ENCODE assay signal across 14 mouse cellular contexts in genomic region chr2:144348525-144348924, GRCm38 (mm10). TPM values are rescaled to one million over a fixed set of nuclear protein-coding genes. Genes with fewer than 3 reads are reported as not detected.
A peak's percentile ranks its signal among the peaks of the same experiment; 100 is the strongest.
DNase-seq lines count a peak whose midpoint lies in the region; ATAC-seq and TF ChIP-seq lines count a peak whose summit lies in the region.
"Had no signal": no experiment of that assay in that cellular context is flagged by ENCODE, and none has a peak within 500 bp of the region (broad histone marks: within the 10 kb centered on the region; RNA-seq: fewer than 3 reads in every experiment).

No protein-coding gene starts in this region.

- H3K9me3 ChIP-seq in liver, embryonic 11.5 days (ENCODE audit: control insufficient read depth, low read length), result no peaks in the 10 kb centered on the region
- H3K9me3 ChIP-seq in heart, embryonic 11.5 days (replicated peaks; ENCODE audit: control insufficient read depth, low read length), result no peaks in the 10 kb centered on the region
- H3K9me3 ChIP-seq: intestine, embryonic 15.5 days; limb, embryonic 10.5 days; neural tube, embryonic 15.5 days had no signal

- no peaks in the 10 kb centered on the region for H3K36me3 ChIP-seq in liver, adult 2 months (ENCODE audit: control insufficient read depth, insufficient read depth, low read length)
- H3K36me3 ChIP-seq in liver, embryonic 11.5 days (ENCODE audit: control insufficient read depth, insufficient read depth, low read length), result no peaks in the 10 kb centered on the region
- H3K36me3 ChIP-seq in heart, embryonic 11.5 days (ENCODE audit: control insufficient read depth, insufficient read depth, low read length), result no peaks in the 10 kb centered on the region
- H3K36me3 ChIP-seq: intestine, embryonic 15.5 days; limb, embryonic 10.5 days; neural tube, embryonic 15.5 days had no signal

- ATAC-seq in liver, embryonic 11.5 days (replicated peaks; ENCODE audit: low FRiP score), result no peak
- ATAC-seq in megakaryocyte-erythroid progenitor cell, adult 5-6 weeks (replicated peaks; ENCODE audit: low FRiP score, low TSS enrichment, poor library complexity, severe bottlenecking), result peak; percentile 75
- no peak for ATAC-seq in heart, embryonic 11.5 days (replicated peaks; ENCODE audit: insufficient number of reproducible peaks, low FRiP score, low TSS enrichment)
- ATAC-seq: intestine, embryonic 15.5 days had no signal

- H3K9ac ChIP-seq in liver, adult 2 months (ENCODE audit: low read depth, low read length), result no peak overlapping the region
- H3K9ac ChIP-seq in liver, embryonic 11.5 days (ENCODE audit: low read depth, low read length), result no peak overlapping the region
- H3K9ac ChIP-seq in heart, embryonic 11.5 days (ENCODE audit: low read depth, low read length), result no peak overlapping the region
- H3K9ac ChIP-seq: intestine, embryonic 15.5 days; neural tube, embryonic 15.5 days had no signal

- no peaks in the 10 kb centered on the region for H3K27me3 ChIP-seq in liver, adult 2 months (ENCODE audit: control insufficient read depth, insufficient read depth, low read length)
- H3K27me3 ChIP-seq in liver, embryonic 11.5 days (replicated peaks; ENCODE audit: control insufficient read depth, insufficient read depth, low read length), result no peaks in the 10 kb centered on the region
- no peaks in the 10 kb centered on the region; the same call in 1 of the 2 replicates for H3K27me3 ChIP-seq in heart, embryonic 11.5 days (ENCODE audit: control insufficient read depth, insufficient read depth, low read length)
- H3K27me3 ChIP-seq: intestine, embryonic 15.5 days; neural tube, embryonic 15.5 days had no signal

- WGBS in liver, adult 2 months, result 85% methylated on average over 3 of the region's 3 CpGs
- 48% methylated on average over 3 of the region's 3 CpGs for WGBS in liver, embryonic 11.5 days
- WGBS in heart, embryonic 11.5 days (ENCODE audit: insufficient replicate concordance), result 60% methylated on average over 3 of the region's 3 CpGs

- no peaks in the 10 kb centered on the region for H3K4me1 ChIP-seq in liver, adult 2 months (ENCODE audit: control insufficient read depth, insufficient read depth, low read length)
- no peaks in the 10 kb centered on the region for H3K4me1 ChIP-seq in liver, embryonic 11.5 days (replicated peaks; ENCODE audit: control insufficient read depth, insufficient read depth, low read length)
- no peaks in the 10 kb centered on the region for H3K4me1 ChIP-seq in heart, embryonic 11.5 days (ENCODE audit: control insufficient read depth, insufficient read depth, low read length)
- H3K4me1 ChIP-seq: intestine, embryonic 15.5 days; limb, embryonic 10.5 days; neural tube, embryonic 15.5 days had no signal

- TF ChIP-seq CTCF in liver, adult 2 months (IDR thresholded peaks at IDR 0.05; ENCODE audit: low read depth, low read length), result peak; percentile 38; the same call in 1 of the 2 replicates

- peak; percentile 9 for DNase-seq in liver, adult 2 months (ENCODE audit: extremely low read depth, low read depth, low spot score)
- no peak for DNase-seq in liver, embryonic 11.5 days (ENCODE audit: low spot score)
- DNase-seq in ES-CJ7 (ENCODE audit: low read depth, low spot score) (peak; percentile 69), R1 (ENCODE audit: low read depth, low spot score) (peak; percentile 78)
- no peak for DNase-seq in adrenal gland, adult 18-20 months (ENCODE audit: low spot score in 2 of 2)
- DNase-seq: cerebellum, postnatal 10 days; heart, adult 18-20 months; heart, postnatal 36 days had no signal

- no peak for TF ChIP-seq POLR2A in liver, adult 2 months (IDR thresholded peaks at IDR 0.05; ENCODE audit: extremely low read depth, insufficient read depth, low read length)

- no peak overlapping the region for H3K4me2 ChIP-seq in liver, embryonic 11.5 days
- H3K4me2 ChIP-seq in heart, embryonic 11.5 days, result no peak overlapping the region
- H3K4me2 ChIP-seq: intestine, embryonic 15.5 days; neural tube, embryonic 15.5 days had no signal

- H3K79me2 ChIP-seq in liver, adult 2 months (ENCODE audit: control insufficient read depth, insufficient read depth, low read length), result no peaks in the 10 kb centered on the region

- no peak overlapping the region for H3K4me3 ChIP-seq in liver, adult 2 months (ENCODE audit: insufficient read depth, low read depth, low read length)
- no peak overlapping the region for H3K4me3 ChIP-seq in liver, embryonic 11.5 days (ENCODE audit: low read depth, low read length)
- H3K4me3 ChIP-seq in heart, embryonic 11.5 days (ENCODE audit: low read depth, low read length), result no peak overlapping the region
- H3K4me3 ChIP-seq: intestine, embryonic 15.5 days; limb, embryonic 10.5 days; neural tube, embryonic 15.5 days had no signal

- H3K27ac ChIP-seq in liver, adult 2 months (replicated peaks; ENCODE audit: insufficient read depth, low read depth, low read length), result no peak overlapping the region
- H3K27ac ChIP-seq in liver, embryonic 11.5 days (ENCODE audit: low read depth, low read length), result no peak overlapping the region
- no peak overlapping the region for H3K27ac ChIP-seq in heart, embryonic 11.5 days (ENCODE audit: low read depth, low read length)
- H3K27ac ChIP-seq: intestine, embryonic 15.5 days; limb, embryonic 10.5 days; neural tube, embryonic 15.5 days had no signal

RNA-seq across cellular contexts. Expression of gene Ovol2, which starts 16.6 kb away (rescaled TPM):
- total RNA-seq in liver, adult 2 months (2014; rRNA removed), result 0.18 TPM in 1 of 2 replicates, not detected in the other
- polyA plus RNA-seq in liver, adult 2 months (2012; rRNA removed), result not detected in 2 replicates
- polyA plus RNA-seq in liver, embryonic 11.5 days (2014; fragmentation: Nextera tagmentation; extraction: Ambion mirVana), result 0.14 TPM in 1 of 2 replicates, not detected in the other
- not detected in 2 replicates for total RNA-seq in megakaryocyte-erythroid progenitor cell, adult 5-6 weeks (2014; fragmentation: Nextera tagmentation)
- total RNA-seq in megakaryocyte-erythroid progenitor cell, adult 5-6 weeks (2017), result not detected in 2 replicates
- not detected for total RNA-seq in adrenal gland, adult 18-20 months (2021)
- 0.10 TPM in 1 of 2 replicates, not detected in the other for polyA plus RNA-seq in heart, embryonic 11.5 days (2014; fragmentation: Nextera tagmentation; extraction: Ambion mirVana)
- total RNA-seq: heart, adult 18-20 months; heart, postnatal 36 days; midbrain, postnatal 0 days had no signal
- polyA plus RNA-seq: midbrain, postnatal 0 days; neural tube, embryonic 15.5 days had no signal

RNA-seq across cellular contexts. Expression of gene Kat14, which starts 20.3 kb away (rescaled TPM):
- total RNA-seq in liver, adult 2 months (2014; rRNA removed), result 10.2 and 16.4 TPM in 2 replicates
- 15.8 TPM in 2 replicates for polyA plus RNA-seq in liver, adult 2 months (2012; rRNA removed)
- polyA plus RNA-seq in liver, embryonic 11.5 days (2014; fragmentation: Nextera tagmentation; extraction: Ambion mirVana), result 33.5 and 34.8 TPM in 2 replicates
- total RNA-seq in megakaryocyte-erythroid progenitor cell, adult 5-6 weeks (2014; fragmentation: Nextera tagmentation), result 62.3 and 96.4 TPM in 2 replicates
- 29.8 and 33.6 TPM in 2 replicates for total RNA-seq in megakaryocyte-erythroid progenitor cell, adult 5-6 weeks (2017)
- total RNA-seq in adrenal gland, adult 18-20 months (2021), result 10 to 100 TPM; 21.9 to 23.1 TPM
- polyA plus RNA-seq in heart, embryonic 11.5 days (2014; fragmentation: Nextera tagmentation; extraction: Ambion mirVana), result 25.0 and 30.8 TPM in 2 replicates

RNA-seq across cellular contexts. Expression of gene Pet117, which starts 20.3 kb away (rescaled TPM):
- total RNA-seq in liver, adult 2 months (2014; rRNA removed), result not detected in 2 replicates
- polyA plus RNA-seq in liver, adult 2 months (2012; rRNA removed), result not detected in 2 replicates
- 0.40 and 0.80 TPM in 2 replicates for polyA plus RNA-seq in liver, embryonic 11.5 days (2014; fragmentation: Nextera tagmentation; extraction: Ambion mirVana)
- not detected in 2 replicates for total RNA-seq in megakaryocyte-erythroid progenitor cell, adult 5-6 weeks (2014; fragmentation: Nextera tagmentation)
- 2.4 TPM in 1 of 2 replicates, not detected in the other for total RNA-seq in megakaryocyte-erythroid progenitor cell, adult 5-6 weeks (2017)
- total RNA-seq in adrenal gland, adult 18-20 months (2021), result 1 to 10 TPM; 5.2 to 8.5 TPM
- 2.3 TPM in 1 of 2 replicates, not detected in the other for polyA plus RNA-seq in heart, embryonic 11.5 days (2014; fragmentation: Nextera tagmentation; extraction: Ambion mirVana)
- total RNA-seq: midbrain, postnatal 0 days had no signal

Comparison
In these comparisons a context has a peak if more than half of its experiments do, and no peak if none do; other contexts are left out.
1. DNase-seq: peak in liver, adult 2 months (single experiment), ES-CJ7 (single experiment) and R1 (single experiment); none in liver, embryonic 11.5 days (single experiment) and adrenal gland, adult 18-20 months (0 of 2).